Mouse (Mus musculus): ENCODE measurements around the gene Dner.
"Not testable (repeated sequence)": the region's sequence is repeated elsewhere in the genome, so short reads cannot be mapped to it uniquely, and the experiment has no call there.

The Dner gene

DNA sequence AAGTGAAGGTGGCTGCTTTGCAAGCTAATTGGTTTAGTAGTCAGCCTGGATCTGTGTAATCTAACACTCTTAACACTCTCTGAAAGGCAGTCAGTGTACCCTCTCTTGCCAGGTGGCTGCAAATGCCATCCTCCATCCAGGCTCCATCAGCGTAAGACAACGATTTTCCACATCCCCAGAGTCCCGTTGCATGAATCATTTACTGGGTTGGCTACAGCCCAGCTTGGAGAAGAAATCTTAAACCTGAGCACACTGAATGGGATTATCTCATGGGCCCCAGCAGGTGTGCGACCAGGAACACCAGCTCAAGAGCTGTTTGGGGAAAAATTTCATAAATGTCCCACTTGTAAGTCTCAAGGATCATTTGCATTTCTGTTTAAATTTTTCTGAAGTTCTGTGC, 308.4 kb downstream of the Dner start:
- DNase-seq, result peak; percentile 20 to 23

- DNase-seq, result no peak
Observed at GRCm38 (mm10) chr1:84386481-84387146, 309.4 kb downstream of the Dner start.

- no peak for DNase-seq
Observed at GRCm38 (mm10) chr1:84382709-84383108, 313.3 kb downstream of the Dner start.

GRCm38 (mm10) chr1:84382064-84382463, 314.0 kb downstream of the Dner start:
- no peak for DNase-seq

DNA sequence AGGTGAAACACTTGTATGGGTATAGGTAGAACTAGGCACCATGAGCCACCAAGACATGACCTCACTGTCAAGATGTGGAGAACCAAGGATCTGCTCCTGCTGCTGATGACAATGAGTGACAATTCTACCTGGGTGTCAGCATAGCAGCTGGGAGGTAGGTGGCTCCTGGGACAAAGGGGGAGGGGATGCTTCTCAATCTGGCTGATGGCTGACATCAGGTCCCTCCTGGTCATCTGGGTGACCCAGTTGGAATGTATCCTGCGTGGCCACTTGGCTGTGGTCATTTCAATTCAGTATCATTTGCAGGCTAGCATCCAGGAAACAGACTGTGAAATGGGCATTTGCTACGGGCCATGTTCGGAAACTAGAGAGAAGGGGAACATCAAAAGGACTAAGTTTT, 315.1 kb downstream of the Dner start:
- peak; percentile 22 to 27 for DNase-seq

DNA sequence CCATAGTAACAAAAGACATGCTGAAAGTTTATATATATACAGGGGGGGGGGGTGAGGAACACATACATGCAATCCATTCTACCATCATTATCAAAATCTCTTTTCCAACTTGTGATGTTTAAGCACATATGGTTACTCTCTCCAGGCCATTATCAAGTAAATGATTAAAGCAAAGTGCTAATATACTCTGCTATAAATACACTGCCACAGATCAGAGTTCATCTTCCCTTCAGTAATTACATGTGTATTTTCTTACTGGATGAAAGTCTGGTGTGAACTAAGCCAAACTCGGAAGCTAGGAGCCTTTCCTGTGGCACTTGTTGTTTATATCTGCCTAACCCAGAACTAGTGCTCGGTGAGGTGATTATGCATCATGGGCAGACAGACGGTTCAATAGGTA, 328.3 kb downstream of the Dner start:
- no peak for DNase-seq

- no peak for DNase-seq
Observed at GRCm38 (mm10) chr1:84366553-84366952, 329.5 kb downstream of the Dner start.

- no peak for DNase-seq
Observed at GRCm38 (mm10) chr1:84363967-84364366, 332.1 kb downstream of the Dner start, which contains the start of gene Pid1. TSS of gene Pid1 (minus strand) at chr1:84364180.

- DNase-seq, result no peak
Observed at GRCm38 (mm10) chr1:84362709-84363617, 333.1 kb downstream of the Dner start.

DNA sequence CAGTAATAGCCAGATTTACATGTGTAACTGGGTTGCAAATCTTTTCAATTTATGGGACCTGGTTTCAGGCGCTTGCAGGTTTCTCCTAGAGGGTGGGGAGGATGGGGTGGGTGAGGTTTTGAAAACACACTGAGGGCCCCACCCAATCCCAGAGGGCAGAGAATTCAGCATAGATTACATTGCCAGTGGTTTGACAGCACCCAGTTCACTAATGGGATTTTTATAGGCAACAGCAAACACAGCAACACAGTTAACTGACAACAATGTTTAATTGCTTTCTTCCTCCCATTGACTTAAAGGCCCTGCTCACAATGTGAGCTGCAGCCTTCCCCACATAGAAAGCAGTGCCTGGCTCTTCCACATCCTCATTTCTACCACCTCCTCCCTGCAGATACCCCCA, 333.8 kb downstream of the Dner start:
- DNase-seq, result no peak

DNA sequence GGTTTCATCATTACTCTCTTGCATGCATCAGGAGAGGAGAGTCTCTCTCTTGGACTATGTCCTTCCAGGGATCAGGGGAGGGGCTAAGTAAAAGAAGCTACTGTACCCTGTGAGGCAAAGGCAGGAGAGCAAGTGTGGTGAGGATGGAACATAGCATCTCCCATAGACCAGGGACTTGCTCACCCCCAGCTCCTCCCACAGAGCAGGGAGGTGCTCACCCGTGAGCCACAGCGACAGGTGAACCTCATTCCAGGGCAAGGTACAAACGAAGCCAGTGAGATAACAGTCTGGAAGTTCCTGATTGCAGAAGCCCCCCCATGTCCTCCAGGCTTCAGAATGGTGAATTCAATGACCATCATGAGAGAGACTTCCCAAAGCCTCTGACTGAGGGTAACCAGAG, 334.6 kb downstream of the Dner start:
- DNase-seq, result no peak

DNA sequence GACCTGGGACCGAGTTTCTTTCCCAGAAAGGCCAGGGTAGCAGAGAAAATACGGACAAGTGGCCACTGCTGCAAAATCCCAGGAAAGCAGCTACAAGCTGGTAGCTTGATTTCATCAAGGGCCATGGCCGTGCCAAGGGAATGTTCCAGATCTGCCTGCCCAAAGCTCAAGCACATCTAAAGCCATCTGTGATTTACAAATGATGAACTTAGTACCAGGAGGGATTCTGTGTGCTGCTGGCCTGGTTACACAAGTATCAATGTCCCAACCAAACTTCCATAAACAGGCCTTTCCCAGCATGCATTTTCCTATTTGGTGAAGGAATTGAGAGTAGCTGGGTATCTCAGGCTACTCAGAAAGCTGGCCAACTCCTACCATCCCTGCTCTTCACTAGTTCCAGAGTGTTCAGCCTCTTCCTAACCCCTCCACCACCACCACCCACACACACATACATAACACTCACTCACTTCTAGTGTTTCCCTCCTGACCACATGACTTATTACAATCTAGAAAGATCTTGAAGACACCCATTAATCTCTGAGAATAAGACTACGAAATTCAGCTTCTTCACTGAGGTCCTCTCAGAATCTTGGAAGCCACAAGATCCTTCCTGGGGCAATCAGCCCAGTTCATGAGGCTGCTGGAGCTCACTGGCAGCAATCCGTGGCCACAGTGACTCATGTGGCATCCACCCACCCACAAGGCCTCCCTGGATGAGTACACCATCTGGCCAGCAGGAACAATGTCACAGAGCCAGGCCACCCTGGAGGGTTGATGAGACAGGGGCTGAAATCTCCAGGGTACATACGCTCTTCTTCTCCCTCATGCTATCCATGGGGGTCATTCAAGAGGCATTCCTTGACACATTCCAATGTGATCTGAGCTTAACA, 336.2 kb downstream of the Dner start:
- peak; percentile 66 to 70 for DNase-seq

DNA sequence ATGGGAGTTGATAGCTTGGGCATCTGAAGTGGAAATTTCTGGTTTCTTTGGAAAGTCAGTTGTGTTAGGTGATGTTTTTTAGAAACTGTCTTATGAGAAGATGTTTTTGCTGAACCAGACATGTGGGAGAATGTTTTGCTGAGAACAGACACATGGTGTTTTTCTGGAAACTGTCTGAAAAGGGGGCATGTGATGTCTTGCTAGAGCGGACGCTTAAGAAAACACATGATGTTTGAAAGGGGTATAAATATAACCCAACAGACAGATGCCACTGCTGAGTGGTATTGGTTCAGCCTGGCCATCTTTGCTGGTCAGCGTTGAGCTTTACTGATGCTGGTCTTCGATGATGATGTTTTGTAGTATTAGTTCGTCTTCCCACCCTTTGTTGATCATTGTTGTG, 338.8 kb downstream of the Dner start:
- no peak for DNase-seq

DNA sequence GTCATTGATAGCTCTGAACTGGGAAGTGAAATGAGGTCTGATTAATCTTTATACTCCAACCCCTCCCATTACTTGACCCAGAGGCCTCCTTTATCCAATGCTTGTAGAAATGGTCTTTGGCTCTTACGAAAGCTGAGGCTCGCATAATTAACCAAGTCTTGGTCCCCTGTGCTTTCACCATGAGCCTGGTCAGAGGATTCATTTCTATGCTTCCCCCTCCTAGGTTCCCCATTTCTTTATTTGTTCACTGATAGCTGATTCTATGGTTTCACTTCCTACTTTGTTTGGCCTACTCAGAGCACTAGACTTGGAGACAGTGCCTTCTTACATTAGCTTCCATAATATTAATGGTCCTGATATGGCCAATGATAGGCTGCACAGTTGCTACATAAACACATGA, 345.8 kb downstream of the Dner start:
- DNase-seq, result no peak

DNA sequence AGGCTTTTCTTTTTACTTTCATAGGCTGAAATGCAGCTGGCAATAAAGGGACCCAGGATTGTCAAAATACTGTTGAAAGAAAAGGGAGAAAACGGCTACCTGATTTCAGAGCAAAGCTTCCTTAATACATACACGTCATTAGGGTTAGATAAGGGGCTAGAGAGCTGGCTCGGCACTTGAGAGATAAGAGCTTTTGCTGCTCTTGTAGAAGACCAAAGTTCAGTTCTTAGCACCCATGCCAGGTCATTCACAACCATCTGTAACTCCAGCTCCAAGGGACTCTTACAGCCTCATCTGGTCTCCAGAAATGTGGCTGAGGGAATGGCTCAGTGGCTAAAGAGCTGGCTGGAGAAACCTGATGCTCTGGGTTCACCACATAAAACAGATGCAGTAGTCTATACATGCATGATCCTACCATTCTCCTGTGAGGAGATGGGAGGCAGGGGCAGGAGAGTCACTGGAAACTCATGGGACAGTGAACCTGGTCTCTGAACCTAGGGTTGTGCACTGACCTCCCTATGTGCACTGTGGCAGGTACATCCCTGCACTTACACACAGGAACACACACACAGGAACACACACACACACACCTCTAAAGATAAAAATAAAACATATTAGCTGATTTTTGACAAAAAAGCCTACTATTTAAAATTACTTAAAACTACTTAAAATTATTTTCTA, 348.1 kb downstream of the Dner start:
- no peak for DNase-seq

DNA sequence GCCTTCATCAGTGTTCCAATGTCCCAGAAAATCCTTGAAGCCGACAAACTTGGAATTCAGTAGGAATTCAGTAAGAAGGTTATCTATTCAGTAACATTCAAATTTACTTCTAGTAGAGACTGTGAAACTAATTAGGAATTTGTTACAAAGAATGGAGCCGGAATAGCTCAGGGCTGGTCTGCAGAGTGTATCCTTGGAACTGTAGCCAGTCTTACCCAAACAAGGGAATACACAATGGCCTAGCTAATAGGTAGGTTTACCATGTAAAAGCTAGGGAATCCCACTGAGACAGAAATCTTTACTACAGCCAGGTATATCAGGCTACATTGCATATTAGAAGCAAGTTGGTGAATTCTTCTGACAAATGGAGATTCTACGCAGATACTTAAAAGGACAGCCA, 363.2 kb downstream of the Dner start:
- DNase-seq, result not testable (repeated sequence)

GRCm38 (mm10) chr1:84331861-84332260, 364.2 kb downstream of the Dner start:
- DNase-seq, result not testable (repeated sequence)

DNA sequence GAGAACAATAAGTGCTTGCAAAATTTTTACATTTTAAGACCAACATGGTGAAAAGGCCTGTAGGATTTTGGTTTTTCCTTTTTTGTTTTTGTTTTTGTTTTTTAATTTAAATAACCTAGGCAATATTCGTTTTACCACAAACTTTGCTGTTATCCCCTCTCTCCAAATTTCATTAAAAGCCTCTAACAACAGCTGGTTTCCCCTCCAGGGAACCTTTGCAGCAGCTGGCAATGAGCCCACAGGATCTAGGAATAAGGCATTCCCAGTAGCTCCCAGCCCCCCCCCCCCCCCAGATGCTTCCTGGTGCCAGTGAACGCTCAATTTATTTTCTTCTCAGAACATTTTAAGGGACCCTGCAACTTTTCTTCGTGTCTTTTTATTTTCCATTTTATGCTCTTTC, 370.7 kb downstream of the Dner start:
- DNase-seq, result no peak

DNA sequence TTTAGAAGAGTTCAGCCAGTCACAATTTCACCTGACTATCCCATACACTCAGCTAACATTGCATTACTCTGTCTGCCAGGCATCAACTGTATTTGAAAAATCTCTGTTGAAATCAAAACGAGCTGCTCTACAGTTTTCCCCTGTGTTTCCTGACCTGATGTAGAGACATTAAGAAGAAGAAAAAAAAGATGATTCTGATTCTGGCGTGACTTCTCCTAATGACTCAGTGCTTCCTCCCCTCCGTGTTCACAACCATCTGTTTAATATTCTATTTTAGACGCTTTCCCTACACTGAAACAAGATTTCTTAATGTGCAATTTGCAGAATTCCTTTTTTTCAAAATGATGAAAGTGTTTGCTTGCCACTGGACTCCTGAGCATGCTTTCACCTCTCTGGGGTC, 374.7 kb downstream of the Dner start:
- DNase-seq, result peak in 1 of 2 experiments; percentile 4

All from cerebellum, adult 18-20 months (tissue).